Mouse (Mus musculus): ENCODE results near the gene Lrch4. TPM values are rescaled to one million over a fixed set of nuclear protein-coding genes. Genes with fewer than 3 reads are reported as not detected.

The Lrch4 gene
- polyA plus RNA-seq, 1 experiment = 187 TPM

DNA sequence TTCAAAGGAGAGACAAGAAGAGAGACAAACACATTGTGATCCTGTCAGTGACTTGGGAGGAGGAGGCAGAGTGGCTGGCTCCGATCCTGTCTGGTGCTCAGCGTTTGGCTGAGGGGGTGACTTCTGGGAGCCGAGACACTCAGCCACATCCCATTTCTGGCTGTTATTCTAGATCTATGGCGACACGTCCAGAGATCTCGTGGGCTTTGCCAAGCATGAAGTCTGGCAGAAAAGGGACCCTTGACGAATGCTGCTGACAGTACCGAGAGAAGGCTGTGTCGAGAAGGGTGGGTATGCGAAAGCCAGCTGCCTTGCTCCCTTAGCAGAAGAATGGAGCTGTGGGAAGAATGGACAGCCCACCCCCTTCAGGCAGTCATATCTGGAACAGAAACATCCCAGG, 40.0 kb downstream of the Lrch4 start:
- Histone ChIP-seq H3K4me1 (peaks cover 49% of the 10 kb centered on the region), H3K36me3 (replicated peaks; ENCODE audit: low read length) (peaks cover 72% of the 10 kb centered on the region), H3K9me3 (no peaks in the 10 kb centered on the region), H3K27me3 (replicated peaks) (no peaks in the 10 kb centered on the region), H3K4me3 (replicated peaks) (no peak overlapping the region)
- TF ChIP-seq FLI1 (IDR thresholded peaks at IDR 0.05; ENCODE audit: low read length) (no peak), GATA1 (IDR thresholded peaks at IDR 0.05; ENCODE audit: borderline replicate concordance, low read length) (no peak)

DNA sequence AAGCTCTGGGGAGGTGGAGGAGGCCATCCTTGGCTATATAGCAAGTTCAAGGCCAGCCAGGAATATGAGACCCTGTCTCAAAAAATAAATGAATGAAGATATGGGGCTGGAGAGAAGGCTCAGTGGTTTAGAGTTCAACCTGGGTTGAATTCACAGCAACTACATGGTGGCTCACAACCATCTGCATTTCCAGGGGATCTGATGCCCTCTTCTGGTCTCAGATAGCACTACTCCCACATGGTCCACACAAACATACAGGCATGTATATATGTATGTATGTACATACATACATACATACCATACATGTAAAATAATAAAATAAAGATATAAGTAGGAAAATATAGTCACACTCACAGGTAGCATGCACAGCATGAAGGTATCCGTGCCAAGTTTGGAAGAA, 41.3 kb downstream of the Lrch4 start:
- Histone ChIP-seq H3K36me3 (replicated peaks; ENCODE audit: low read length) (peaks cover 72% of the 10 kb centered on the region), H3K4me1 (peaks cover 61% of the 10 kb centered on the region), H3K9me3 (no peaks in the 10 kb centered on the region), H3K27me3 (replicated peaks) (no peaks in the 10 kb centered on the region), H3K4me3 (replicated peaks) (no peak overlapping the region)
- TF ChIP-seq GATA1 (IDR thresholded peaks at IDR 0.05; ENCODE audit: borderline replicate concordance, low read length) (no peak), FLI1 (IDR thresholded peaks at IDR 0.05; ENCODE audit: low read length) (no peak)

DNA sequence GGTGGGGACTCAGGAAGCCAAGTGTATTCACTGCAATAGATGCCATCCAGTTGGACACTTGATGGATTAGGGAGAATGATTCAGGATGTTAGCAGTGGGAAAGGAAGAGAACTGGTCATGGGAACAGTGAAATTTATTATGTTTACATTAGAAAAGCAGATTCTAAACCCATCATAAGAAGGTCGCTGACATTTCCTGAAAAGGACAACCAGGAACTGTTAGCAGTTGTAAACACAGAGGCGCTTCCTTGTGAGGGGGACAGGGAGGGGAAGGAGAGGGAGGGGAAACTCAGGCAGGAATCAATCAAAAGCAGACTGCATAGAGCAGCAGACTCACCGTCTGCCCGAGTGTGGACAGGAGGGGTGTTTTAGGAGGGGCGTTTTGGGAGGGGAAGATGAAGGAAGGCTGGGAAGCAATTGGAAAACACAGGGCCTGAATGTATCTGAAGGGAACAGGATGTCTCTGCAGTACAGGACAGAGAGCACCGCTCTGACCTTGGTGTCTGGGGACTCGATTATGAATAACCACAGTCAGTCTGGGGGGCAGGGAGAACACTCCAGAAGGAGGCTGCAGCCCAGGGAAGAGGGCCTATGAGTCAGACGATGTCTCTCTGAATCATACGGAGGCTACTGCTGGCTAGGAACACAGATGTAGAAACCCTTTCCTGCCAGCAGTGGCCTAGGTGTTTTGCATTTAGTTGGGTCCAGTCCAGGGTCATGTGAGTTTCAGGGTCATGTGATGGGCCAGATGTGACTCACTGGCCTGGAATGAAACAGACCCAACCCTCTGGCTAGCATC, 42.7 kb downstream of the Lrch4 start:
- H3K4me3 ChIP-seq (replicated peaks) = peak overlapping the region; percentile 87
- no peaks in the 10 kb centered on the region for H3K27me3 ChIP-seq (replicated peaks)
- TF ChIP-seq FLI1 (IDR thresholded peaks at IDR 0.05; ENCODE audit: low read length) (no peak), GATA1 (IDR thresholded peaks at IDR 0.05; ENCODE audit: borderline replicate concordance, low read length) (no peak)
- peaks cover 69% of the 10 kb centered on the region for H3K4me1 ChIP-seq
- no peaks in the 10 kb centered on the region for H3K9me3 ChIP-seq
- H3K36me3 ChIP-seq (replicated peaks; ENCODE audit: low read length) = peaks cover 67% of the 10 kb centered on the region

- H3K4me1 ChIP-seq = peaks cover 69% of the 10 kb centered on the region
- H3K27me3 ChIP-seq (replicated peaks) = no peaks in the 10 kb centered on the region
- peaks cover 66% of the 10 kb centered on the region for H3K36me3 ChIP-seq (replicated peaks; ENCODE audit: low read length)
- peak overlapping the region; percentile 33 for H3K4me3 ChIP-seq (replicated peaks)
- TF ChIP-seq GATA1 (IDR thresholded peaks at IDR 0.05; ENCODE audit: borderline replicate concordance, low read length) (no peak), FLI1 (IDR thresholded peaks at IDR 0.05; ENCODE audit: low read length) (no peak)
- H3K9me3 ChIP-seq = no peaks in the 10 kb centered on the region
These were observed 43.4 kb downstream of the Lrch4 start for GRCm38 (mm10) chr5:137672361-137672760.

- peaks cover 74% of the 10 kb centered on the region for H3K4me1 ChIP-seq
- no peak overlapping the region for H3K4me3 ChIP-seq (replicated peaks)
- TF ChIP-seq FLI1 (IDR thresholded peaks at IDR 0.05; ENCODE audit: low read length) = no peak
- no peak for TF ChIP-seq GATA1 (IDR thresholded peaks at IDR 0.05; ENCODE audit: borderline replicate concordance, low read length)
- H3K36me3 ChIP-seq (replicated peaks; ENCODE audit: low read length) = peaks cover 69% of the 10 kb centered on the region
- no peaks in the 10 kb centered on the region for H3K27me3 ChIP-seq (replicated peaks)
- H3K9me3 ChIP-seq = no peaks in the 10 kb centered on the region
These were observed 44.1 kb downstream of the Lrch4 start for GRCm38 (mm10) chr5:137673015-137673414.

- no peak for TF ChIP-seq GATA1 (IDR thresholded peaks at IDR 0.05; ENCODE audit: borderline replicate concordance, low read length)
- no peak for TF ChIP-seq FLI1 (IDR thresholded peaks at IDR 0.05; ENCODE audit: low read length)
- Histone ChIP-seq H3K9me3 (no peaks in the 10 kb centered on the region), H3K27me3 (replicated peaks) (no peaks in the 10 kb centered on the region), H3K4me1 (peaks cover 82% of the 10 kb centered on the region), H3K36me3 (replicated peaks; ENCODE audit: low read length) (peaks cover 75% of the 10 kb centered on the region), H3K4me3 (replicated peaks) (no peak overlapping the region)
These were observed 45.9 kb downstream of the Lrch4 start for GRCm38 (mm10) chr5:137674786-137675185.

- Histone ChIP-seq H3K36me3 (replicated peaks; ENCODE audit: low read length) (peaks cover 84% of the 10 kb centered on the region), H3K4me1 (peaks cover 76% of the 10 kb centered on the region), H3K27me3 (replicated peaks) (no peaks in the 10 kb centered on the region), H3K4me3 (replicated peaks) (no peak overlapping the region), H3K9me3 (no peaks in the 10 kb centered on the region)
- TF ChIP-seq FLI1 (IDR thresholded peaks at IDR 0.05; ENCODE audit: low read length) (no peak), GATA1 (IDR thresholded peaks at IDR 0.05; ENCODE audit: borderline replicate concordance, low read length) (no peak)
These were observed 48.9 kb downstream of the Lrch4 start for GRCm38 (mm10) chr5:137677859-137678258.

GRCm38 (mm10) chr5:137678736-137679135, 49.8 kb downstream of the Lrch4 start:
- no peak for TF ChIP-seq FLI1 (IDR thresholded peaks at IDR 0.05; ENCODE audit: low read length)
- no peak for TF ChIP-seq GATA1 (IDR thresholded peaks at IDR 0.05; ENCODE audit: borderline replicate concordance, low read length)

GRCm38 (mm10) chr5:137679726-137680125, 50.8 kb downstream of the Lrch4 start:
- Histone ChIP-seq H3K9me3 (no peaks in the 10 kb centered on the region), H3K27me3 (replicated peaks) (no peaks in the 10 kb centered on the region), H3K36me3 (replicated peaks; ENCODE audit: low read length) (peaks cover 67% of the 10 kb centered on the region), H3K4me3 (replicated peaks) (no peak overlapping the region), H3K4me1 (peaks cover 69% of the 10 kb centered on the region)
- no peak for TF ChIP-seq GATA1 (IDR thresholded peaks at IDR 0.05; ENCODE audit: borderline replicate concordance, low read length)
- no peak for TF ChIP-seq FLI1 (IDR thresholded peaks at IDR 0.05; ENCODE audit: low read length)

More at GRCm38 (mm10) chr5:137678736-137679135, 49.8 kb downstream of the Lrch4 start:
- no peaks in the 10 kb centered on the region for H3K9me3 ChIP-seq
- no peak overlapping the region for H3K4me3 ChIP-seq (replicated peaks)
- H3K36me3 ChIP-seq (replicated peaks; ENCODE audit: low read length) = peaks cover 76% of the 10 kb centered on the region
- peaks cover 76% of the 10 kb centered on the region for H3K4me1 ChIP-seq
- no peaks in the 10 kb centered on the region for H3K27me3 ChIP-seq (replicated peaks)

- H3K27me3 ChIP-seq (replicated peaks) = no peaks in the 10 kb centered on the region
- TF ChIP-seq GATA1 (IDR thresholded peaks at IDR 0.05; ENCODE audit: borderline replicate concordance, low read length) (no peak), FLI1 (IDR thresholded peaks at IDR 0.05; ENCODE audit: low read length) (no peak)
- H3K4me1 ChIP-seq = peaks cover 80% of the 10 kb centered on the region
- peaks cover 46% of the 10 kb centered on the region for H3K36me3 ChIP-seq (replicated peaks; ENCODE audit: low read length)
- no peaks in the 10 kb centered on the region for H3K9me3 ChIP-seq
- peak overlapping the region; percentile 54 for H3K4me3 ChIP-seq (replicated peaks)
These were observed 53.6 kb downstream of the Lrch4 start for GRCm38 (mm10) chr5:137682526-137682925.

All from megakaryocyte, embryonic 14.5 days (primary cell).